Mouse (Mus musculus): Measurements from ENCODE around the gene Ofcc1. TPM values are rescaled to one million over a fixed set of nuclear protein-coding genes. Genes with fewer than 3 reads are reported as not detected.
A peak's percentile ranks its signal among the peaks of the same experiment; 100 is the strongest.

Ofcc1 gene
- total RNA-seq (2015): not detected in 2 replicates
- total RNA-seq (2017): 0.29 TPM in 1 of 2 replicates, not detected in the other

DNA sequence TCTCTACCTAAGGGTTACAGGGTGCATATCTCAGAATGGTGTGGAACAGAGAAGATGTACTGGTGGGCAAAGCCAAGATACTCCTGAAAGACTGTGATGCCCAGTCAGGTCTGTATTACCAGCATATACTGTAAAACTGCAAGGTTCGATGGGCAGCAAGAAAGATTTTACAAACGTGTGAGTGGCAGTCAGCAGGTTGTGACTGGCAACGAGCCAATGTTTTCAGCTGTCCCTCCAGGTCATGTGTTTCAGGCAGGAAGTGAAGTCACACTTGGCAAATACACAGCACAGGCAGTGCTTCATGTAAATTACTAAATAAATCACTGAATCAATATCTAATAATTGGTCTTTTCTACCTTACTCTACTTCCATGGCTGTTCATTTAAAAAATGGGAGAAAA is at the start of gene Ofcc1:
TSS of gene Ofcc1 (minus strand) at position 163 of the 400 bp plus-strand sequence.
- ATAC-seq (ENCODE audit: poor library complexity, severe bottlenecking): no peak

GRCm38 (mm10) chr13:40390120-40390519 is 28.9 kb upstream of the Ofcc1 start:
- no peak for ATAC-seq (ENCODE audit: poor library complexity, severe bottlenecking)

DNA sequence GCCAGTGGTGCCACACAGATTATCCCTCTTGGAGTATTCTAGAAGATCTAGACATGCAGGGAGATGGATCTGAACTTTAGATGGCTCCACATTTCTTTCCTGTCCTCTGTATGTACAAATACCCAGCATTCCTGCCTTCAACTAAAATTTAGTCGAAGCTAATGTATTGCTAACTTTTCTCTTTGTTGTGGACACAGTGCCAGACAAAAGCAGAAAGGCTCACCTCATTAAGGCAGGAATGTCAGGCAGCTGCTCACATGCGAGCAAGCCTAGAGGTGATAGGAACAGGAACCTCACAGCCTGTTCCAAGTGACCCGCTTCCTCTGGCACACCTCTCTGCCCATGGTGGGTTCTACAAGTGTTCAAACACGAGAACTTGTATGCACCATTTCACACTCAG is 26.2 kb upstream of the Ofcc1 start:
- no peak for ATAC-seq (ENCODE audit: poor library complexity, severe bottlenecking)

DNA sequence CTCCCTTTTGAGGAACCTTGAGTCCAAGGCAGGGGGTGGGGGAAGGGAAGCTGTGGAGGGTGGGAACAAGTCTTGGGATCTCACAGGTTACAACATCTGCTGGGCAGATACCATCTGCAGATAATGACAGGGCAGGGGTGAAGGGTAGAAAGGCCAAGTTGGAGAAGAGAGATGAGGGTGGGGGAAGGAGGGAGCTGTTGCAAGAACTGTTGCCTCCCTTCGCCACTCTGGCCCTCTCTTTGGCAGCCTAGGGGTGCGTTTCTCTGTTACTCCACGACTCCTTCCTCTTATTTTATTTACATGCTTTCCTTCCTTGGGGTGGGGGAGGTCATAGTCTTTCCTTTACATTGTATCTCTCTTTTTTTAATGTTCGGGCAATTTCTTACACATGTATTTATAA is 23.7 kb upstream of the Ofcc1 start:
- ATAC-seq (ENCODE audit: poor library complexity, severe bottlenecking): peak; percentile 53

DNA sequence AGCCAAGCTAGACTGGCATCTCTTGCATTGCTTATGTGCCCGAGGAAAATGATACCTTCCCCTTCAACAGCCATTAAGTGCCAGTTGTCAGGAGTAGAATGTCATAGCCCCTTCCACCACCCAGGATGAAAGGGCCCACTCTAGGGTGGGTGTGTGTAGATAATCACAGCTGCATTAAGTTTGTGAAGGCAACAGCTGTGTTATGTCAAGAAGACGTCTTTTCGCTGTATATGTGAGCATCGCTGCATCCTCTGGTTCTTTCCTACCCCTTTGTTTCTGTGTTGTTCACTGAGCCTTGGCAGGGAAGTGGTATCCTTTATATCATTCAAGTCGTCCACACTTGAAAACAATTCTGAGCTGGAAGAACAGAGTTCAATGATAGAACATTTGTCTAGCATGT is 15.5 kb upstream of the Ofcc1 start:
- no peak for ATAC-seq (ENCODE audit: poor library complexity, severe bottlenecking)

GRCm38 (mm10) chr13:40366762-40367161 is 5.5 kb upstream of the Ofcc1 start:
- ATAC-seq (ENCODE audit: poor library complexity, severe bottlenecking): no peak

GRCm38 (mm10) chr13:40364855-40365254 is 3.6 kb upstream of the Ofcc1 start:
- ATAC-seq (ENCODE audit: poor library complexity, severe bottlenecking): no peak

- no peak for ATAC-seq (ENCODE audit: poor library complexity, severe bottlenecking)
Measured at GRCm38 (mm10) chr13:40360692-40361091, 558 bp downstream of the Ofcc1 start.

DNA sequence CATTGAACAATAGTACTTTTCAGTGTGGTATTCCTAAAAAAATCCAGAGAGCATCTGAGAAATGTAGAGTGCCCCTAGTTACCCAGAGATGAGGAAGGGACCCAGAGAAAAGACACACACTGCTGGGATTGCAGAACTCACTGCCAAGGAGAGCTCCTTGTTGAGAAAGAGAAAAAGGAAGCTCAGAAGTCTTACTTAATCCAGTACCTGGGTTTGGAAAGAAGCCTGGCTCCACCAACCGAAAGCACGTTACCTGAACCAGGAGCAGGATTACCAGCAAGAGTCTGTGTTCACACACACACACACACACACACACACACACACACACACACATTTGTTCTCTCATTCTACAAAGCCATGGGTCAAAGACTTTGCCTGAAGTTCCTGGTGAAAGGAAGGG is 14.2 kb downstream of the Ofcc1 start:
- peak; percentile 96 for ATAC-seq (ENCODE audit: poor library complexity, severe bottlenecking)

- no peak for ATAC-seq (ENCODE audit: poor library complexity, severe bottlenecking)
Measured at GRCm38 (mm10) chr13:40323301-40323700, 37.9 kb downstream of the Ofcc1 start.

DNA sequence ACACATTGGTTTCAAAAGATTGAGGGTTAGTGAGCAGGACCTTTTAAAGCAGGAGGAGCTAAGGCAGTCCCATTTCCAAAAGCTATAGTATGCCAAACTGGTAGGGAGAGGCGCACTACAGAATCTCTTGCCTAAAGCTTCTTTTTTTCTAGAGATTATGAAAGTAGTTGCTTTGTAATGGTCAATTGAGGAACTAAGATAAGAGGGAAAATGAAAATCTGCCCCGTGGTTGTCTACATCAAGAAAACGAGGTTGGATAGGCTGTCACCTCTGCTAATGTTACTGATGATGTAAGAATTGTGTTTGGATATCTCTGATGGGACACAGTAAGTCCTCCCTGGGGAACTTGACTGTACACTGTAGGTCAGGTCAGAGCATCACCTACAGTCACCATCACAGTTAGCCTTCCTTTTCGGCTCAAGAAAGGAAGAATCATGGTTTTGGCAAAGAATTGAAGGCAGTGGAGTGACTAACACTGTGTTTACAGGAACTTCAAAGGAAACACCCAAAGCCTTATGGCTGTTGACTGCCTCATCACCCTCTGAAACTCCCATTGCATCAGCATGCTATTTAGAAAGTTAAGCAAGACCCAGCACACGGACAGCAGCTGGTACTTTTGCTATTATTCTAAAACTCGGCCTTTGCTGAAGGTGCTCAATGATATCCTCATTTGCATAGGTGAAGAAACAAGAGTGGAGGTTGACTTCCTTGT is 40.3 kb downstream of the Ofcc1 start:
- ATAC-seq (ENCODE audit: poor library complexity, severe bottlenecking): peak; percentile 85

GRCm38 (mm10) chr13:40317731-40318130 is 43.5 kb downstream of the Ofcc1 start:
- ATAC-seq (ENCODE audit: poor library complexity, severe bottlenecking): peak; percentile 31

DNA sequence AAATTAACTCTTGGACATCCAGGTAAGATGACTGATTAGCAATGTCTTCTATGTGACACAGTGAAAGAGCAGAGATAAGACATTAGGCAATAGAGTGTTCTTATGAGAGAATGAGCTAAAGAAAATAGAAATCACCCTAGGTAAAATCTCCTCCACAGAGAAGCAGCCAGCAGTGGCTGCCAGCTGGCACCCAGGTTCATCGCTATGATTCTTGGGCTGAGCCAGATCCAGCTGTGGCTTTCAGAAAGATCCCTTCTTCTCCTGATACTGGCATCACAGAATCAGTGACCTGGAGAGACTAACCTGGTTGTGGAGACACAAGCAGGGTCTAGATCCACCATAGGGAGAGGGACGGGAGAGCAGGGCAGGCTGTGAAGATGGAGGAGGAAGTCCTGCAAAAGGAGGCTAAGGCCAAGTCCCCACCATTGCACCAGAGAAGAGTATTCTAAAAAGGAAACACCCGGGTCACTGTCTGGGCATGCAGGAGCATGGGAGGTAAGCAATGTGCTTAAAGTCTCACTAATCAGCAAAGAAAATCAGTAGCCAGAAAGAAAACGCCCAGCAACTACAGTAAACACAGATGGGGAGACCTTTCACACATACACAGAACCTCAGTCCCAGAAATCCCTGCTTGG is 46.0 kb downstream of the Ofcc1 start:
- no peak for ATAC-seq (ENCODE audit: poor library complexity, severe bottlenecking)

DNA sequence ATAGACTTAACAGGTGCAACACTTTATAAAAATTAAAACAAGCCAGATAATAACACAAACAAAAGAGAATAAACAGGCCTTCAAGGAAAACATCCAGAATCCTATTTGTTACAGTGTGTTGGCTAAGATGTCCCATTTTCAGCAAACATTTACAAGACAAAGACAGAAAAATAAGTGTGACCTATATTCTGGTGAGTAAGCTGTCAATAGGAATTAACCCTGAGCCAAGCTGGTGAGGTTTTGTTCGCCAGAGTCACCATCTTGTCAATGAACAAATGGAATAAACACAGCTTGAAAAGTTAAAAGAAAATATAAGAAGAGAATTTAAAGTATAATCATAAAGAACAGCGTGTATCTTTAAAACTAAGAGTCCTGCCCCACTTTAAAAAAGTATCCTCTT is 68.4 kb downstream of the Ofcc1 start:
- ATAC-seq (ENCODE audit: poor library complexity, severe bottlenecking): no peak

DNA sequence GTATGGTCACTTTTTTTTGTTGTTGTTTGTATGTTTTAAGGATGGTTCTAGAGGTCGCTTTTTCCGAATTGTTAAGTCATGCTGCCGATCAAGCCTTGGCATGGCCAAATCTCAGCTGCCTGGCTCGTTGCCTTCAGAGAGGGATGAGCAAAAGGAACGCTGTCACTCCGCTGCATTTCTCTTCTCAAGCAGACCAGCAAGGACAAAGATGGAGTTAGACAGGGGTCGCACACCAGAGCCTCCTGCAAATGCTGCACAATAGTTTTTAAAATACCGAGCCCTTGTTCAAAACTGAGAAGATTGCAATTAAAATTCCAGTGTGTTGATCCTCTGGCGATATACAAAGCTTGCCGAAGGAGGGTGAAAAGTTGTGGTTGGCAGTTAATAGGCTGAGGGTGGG is 70.4 kb downstream of the Ofcc1 start:
- no peak for ATAC-seq (ENCODE audit: poor library complexity, severe bottlenecking)

GRCm38 (mm10) chr13:40288650-40289049 is 72.6 kb downstream of the Ofcc1 start:
- ATAC-seq (ENCODE audit: poor library complexity, severe bottlenecking): peak; percentile 90

- ATAC-seq (ENCODE audit: poor library complexity, severe bottlenecking): no peak
Measured at GRCm38 (mm10) chr13:40287266-40288002, 73.8 kb downstream of the Ofcc1 start.

DNA sequence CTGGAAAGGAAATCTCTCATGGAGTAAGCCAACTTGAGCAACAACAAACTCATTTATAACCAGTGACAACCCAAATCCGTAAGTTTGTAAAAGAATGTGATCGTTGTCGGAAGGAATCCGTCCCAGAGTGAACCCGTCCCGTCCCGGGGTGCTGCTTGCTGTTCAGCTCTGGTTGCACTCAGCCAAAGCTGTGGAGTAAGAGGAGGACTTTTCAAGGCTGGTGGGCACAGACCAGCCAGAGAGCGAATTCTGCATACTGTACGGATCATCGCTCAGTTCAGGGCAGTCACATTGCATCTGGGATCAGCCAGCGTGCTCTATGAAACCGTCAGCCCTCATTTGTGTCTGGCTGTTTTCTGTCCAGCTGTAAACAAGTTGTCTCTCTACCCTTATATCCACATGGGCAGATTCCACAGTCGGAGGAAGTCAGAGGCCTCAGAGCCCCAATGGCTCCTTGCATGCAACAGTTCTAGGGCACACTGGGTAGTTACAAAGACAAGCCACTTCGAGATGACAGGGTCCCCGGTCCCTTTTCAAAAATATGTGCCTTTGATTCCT is 75.9 kb downstream of the Ofcc1 start:
- ATAC-seq (ENCODE audit: poor library complexity, severe bottlenecking): no peak

GRCm38 (mm10) chr13:40280616-40281015 is 80.6 kb downstream of the Ofcc1 start:
- ATAC-seq (ENCODE audit: poor library complexity, severe bottlenecking): no peak

- ATAC-seq (ENCODE audit: poor library complexity, severe bottlenecking): no peak
Measured at GRCm38 (mm10) chr13:40267546-40267945, 93.7 kb downstream of the Ofcc1 start.

GRCm38 (mm10) chr13:40263087-40263807 is 98.0 kb downstream of the Ofcc1 start:
- no peak for ATAC-seq (ENCODE audit: poor library complexity, severe bottlenecking)

Data from megakaryocyte, adult 5-6 weeks (primary cell).